Mouse (Mus musculus) hindbrain, postnatal 0 days (tissue): ENCODE data around the gene Podxl2. TPM values are rescaled to one million over a fixed set of nuclear protein-coding genes. Genes with fewer than 3 reads are reported as not detected.
A peak's percentile ranks its signal among the peaks of the same experiment; 100 is the strongest.

ENCODE experiments used
- ATAC-seq: fragments of 200-750 bp; cut with Nextera tagmentation; 2 replicates; pipeline ENCODE4 v1.8.0; 2017; ENCODE audit warnings: mild to moderate bottlenecking, moderate TSS enrichment, moderate library complexity
- DNase-seq: peaks from one replicate; pipeline ENCODE4 v3.0.0-alpha.2; 2015; ENCODE audit warnings: low spot score
- H3K27ac ChIP-seq: fragments of 300-500 bp; sonication (generic); 2 replicates; pipeline ENCODE4 v1.5.1; 2014; ENCODE audit warnings: mild to moderate bottlenecking
- H3K27me3 ChIP-seq: fragments of 300-500 bp; sonication (generic); 2 replicates; pipeline ENCODE4 v1.6.1; 2014; ENCODE audit warnings: low read length, mixed read lengths; ENCODE audit not compliant: insufficient read depth
- H3K36me3 ChIP-seq: fragments of 300-500 bp; sonication (generic); 2 replicates; pipeline ENCODE4 v1.6.1; 2014; ENCODE audit warnings: low read length, mixed read lengths; ENCODE audit not compliant: insufficient read depth
- H3K4me1 ChIP-seq: fragments of 300-500 bp; sonication (generic); 2 replicates; pipeline ENCODE4 v1.6.1; 2014; ENCODE audit warnings: antibody characterized with exemption, low read length, mixed read lengths; ENCODE audit not compliant: insufficient read depth
- H3K4me2 ChIP-seq: fragments of 300-500 bp; sonication (generic); 2 replicates; pipeline ENCODE4 v1.6.1; 2014; ENCODE audit warnings: low read depth, mild to moderate bottlenecking, low read length, moderate library complexity, mixed read lengths
- H3K4me3 ChIP-seq: fragments of 300-500 bp; sonication (generic); 2 replicates; pipeline ENCODE4 v1.5.1; 2014; ENCODE audit warnings: low read length
- H3K9ac ChIP-seq: fragments of 300-500 bp; sonication (generic); replicated peaks from 2 replicates; pipeline ENCODE4 v1.6.1; 2014; ENCODE audit warnings: mild to moderate bottlenecking, low read length, moderate library complexity, mixed read lengths
- H3K9me3 ChIP-seq: fragments of 300-500 bp; sonication (generic); 2 replicates; pipeline ENCODE4 v1.6.1; 2016; ENCODE audit warnings: low read length, mixed read lengths
- CTCF ChIP-seq: IDR thresholded peaks from 2 replicates; pipeline ENCODE4 v1.5.1; 2016; ENCODE audit warnings: antibody characterized with exemption, control low read depth, low read depth
- WGBS: fragments of 180-500 bp; shearing (Covaris S2); extraction: QIAGEN DNeasy Blood & Tissue Kit; methylation state at CpG from one replicate; pipeline ENCODE4 v1.1.7; 2014; 5-methylcytosine and 5-hydroxymethylcytosine counted together
- polyA plus RNA-seq: library from polyadenylated mRNA; unstranded; fragments of >200 nt; fragmentation: Nextera tagmentation; extraction: Ambion mirVana; gene quantifications from 2 replicates; pipeline ENCODE4 v1.2.1, GENCODE M21; 2015
- total RNA-seq: library from RNA; depleted of rRNA; stranded (reverse); fragments of >200 nt; gene quantifications from 2 replicates; pipeline ENCODE4 v1.2.3, GENCODE M21; 2014

Gene Podxl2
- total and polyA plus RNA-seq, 2 experiments from 2014 or later: 695 to 1,247 TPM

- Histone ChIP-seq H3K9ac (no peak overlapping the region), H3K4me2 (no peak overlapping the region), H3K36me3 (peaks cover 37% of the 10 kb centered on the region), H3K9me3 (no peaks in the 10 kb centered on the region), H3K4me1 (no peaks in the 10 kb centered on the region), H3K27me3 (no peaks in the 10 kb centered on the region), H3K27ac (no peak overlapping the region), H3K4me3 (no peak overlapping the region)
- 0 out of 2 replicates have a peak, but pooled peaks have one; percentile 20 for TF ChIP-seq CTCF
- ATAC-seq: no peak
- no peak for DNase-seq
- 79% methylated on average over 7 of the region's 7 CpGs for WGBS
Observed at GRCm38 (mm10) chr6:88850034-88850433, 24.8 kb downstream of the Podxl2 start.

- 54% methylated on average over 4 of the region's 4 CpGs for WGBS
- DNase-seq: no peak
Observed at GRCm38 (mm10) chr6:88849270-88849669, 25.6 kb downstream of the Podxl2 start.

GRCm38 (mm10) chr6:88847571-88847970 lies 27.3 kb downstream of the Podxl2 start:
- TF ChIP-seq CTCF: no peak
- H3K27ac ChIP-seq: no peak overlapping the region
- H3K9ac ChIP-seq: no peak overlapping the region
- H3K36me3 ChIP-seq: peaks cover 32% of the 10 kb centered on the region
- H3K4me2 ChIP-seq: no peak overlapping the region
- H3K4me1 ChIP-seq: no peaks in the 10 kb centered on the region
- no peaks in the 10 kb centered on the region for H3K9me3 ChIP-seq
- WGBS: 65% methylated on average over 2 of the region's 2 CpGs
- H3K27me3 ChIP-seq: no peaks in the 10 kb centered on the region
- DNase-seq (no peak), ATAC-seq (no peak)
- H3K4me3 ChIP-seq: no peak overlapping the region

More at GRCm38 (mm10) chr6:88849270-88849669, 25.6 kb downstream of the Podxl2 start:
- H3K27ac ChIP-seq: no peak overlapping the region
- H3K4me2 ChIP-seq: no peak overlapping the region
- ATAC-seq: peak; percentile 6; the same call in 1 of the 2 replicates
- H3K9ac ChIP-seq: no peak overlapping the region
- peak; percentile 58 for TF ChIP-seq CTCF
- peaks cover 37% of the 10 kb centered on the region for H3K36me3 ChIP-seq
- H3K4me1 ChIP-seq: no peaks in the 10 kb centered on the region
- no peak overlapping the region for H3K4me3 ChIP-seq
- H3K27me3 ChIP-seq: no peaks in the 10 kb centered on the region
- no peaks in the 10 kb centered on the region for H3K9me3 ChIP-seq

GRCm38 (mm10) chr6:88844901-88845565 lies 29.8 kb downstream of the Podxl2 start:
- no peak for DNase-seq
- H3K27ac ChIP-seq: no peak overlapping the region
- no peak overlapping the region for H3K9ac ChIP-seq
- no peaks in the 10 kb centered on the region for H3K27me3 ChIP-seq
- H3K4me2 ChIP-seq: no peak overlapping the region
- H3K4me1 ChIP-seq: peaks cover 10% of the 10 kb centered on the region
- H3K9me3 ChIP-seq: no peaks in the 10 kb centered on the region
- ATAC-seq: no peak
- no peak for TF ChIP-seq CTCF
- WGBS: 86% methylated on average over 7 of the region's 7 CpGs
- peaks cover 24% of the 10 kb centered on the region for H3K36me3 ChIP-seq
- H3K4me3 ChIP-seq: no peak overlapping the region

GRCm38 (mm10) chr6:88843781-88844725 lies 30.8 kb downstream of the Podxl2 start:
- H3K27me3 ChIP-seq: no peaks in the 10 kb centered on the region
- H3K9ac ChIP-seq: no peak overlapping the region
- 81% methylated on average over 9 of the region's 9 CpGs for WGBS
- no peak for TF ChIP-seq CTCF
- no peaks in the 10 kb centered on the region for H3K9me3 ChIP-seq
- no peak overlapping the region for H3K4me3 ChIP-seq
- no peak for DNase-seq
- peaks cover 22% of the 10 kb centered on the region for H3K36me3 ChIP-seq
- ATAC-seq: no peak
- H3K4me2 ChIP-seq: no peak overlapping the region
- no peak overlapping the region for H3K27ac ChIP-seq
- peaks cover 10% of the 10 kb centered on the region for H3K4me1 ChIP-seq

GRCm38 (mm10) chr6:88843241-88843640 lies 31.6 kb downstream of the Podxl2 start:
- WGBS: 68% methylated on average over 7 of the region's 7 CpGs
- H3K4me1 ChIP-seq: peaks cover 10% of the 10 kb centered on the region
- H3K4me3 ChIP-seq: no peak overlapping the region
- TF ChIP-seq CTCF: no peak
- H3K9me3 ChIP-seq: no peaks in the 10 kb centered on the region
- H3K27ac ChIP-seq: peak overlapping the region; percentile 81
- no peak for DNase-seq
- ATAC-seq: no peak
- H3K9ac ChIP-seq: no peak overlapping the region
- no peaks in the 10 kb centered on the region for H3K27me3 ChIP-seq
- peaks cover 21% of the 10 kb centered on the region; the same call in 1 of the 2 replicates for H3K36me3 ChIP-seq
- peak overlapping the region; percentile 84; the same call in 1 of the 2 replicates for H3K4me2 ChIP-seq
